Mouse (Mus musculus) liver, embryonic 11.5 days (tissue): Measurements from ENCODE around the gene Isoc2a. TPM values are rescaled to one million over a fixed set of nuclear protein-coding genes. Genes with fewer than 3 reads are reported as not detected.
A peak's percentile ranks its signal among the peaks of the same experiment; 100 is the strongest.

Source experiments
- ATAC-seq: fragments of 200-750 bp; cut with Nextera tagmentation; replicated peaks from 2 replicates; pipeline ENCODE4 v1.8.0; 2017; ENCODE audit warnings: moderate number of reproducible peaks, mild to moderate bottlenecking, moderate TSS enrichment, moderate library complexity; ENCODE audit not compliant: low FRiP score
- DNase-seq: peaks from one replicate; pipeline ENCODE4 v3.0.0-alpha.2; 2017; ENCODE audit warnings: low spot score
- H3K27ac ChIP-seq: fragments of 300-500 bp; sonication (generic); 2 replicates; pipeline ENCODE4 v1.5.1; 2014; ENCODE audit warnings: mild to moderate bottlenecking, low read depth, low read length, control low read depth
- H3K27me3 ChIP-seq: fragments of 300-500 bp; sonication (generic); replicated peaks from 2 replicates; pipeline ENCODE4 v1.6.1; 2014; ENCODE audit warnings: low read length, mixed read lengths; ENCODE audit not compliant: control insufficient read depth, insufficient read depth
- H3K36me3 ChIP-seq: fragments of 300-500 bp; sonication (generic); 2 replicates; pipeline ENCODE4 v1.6.1; 2014; ENCODE audit warnings: mild to moderate bottlenecking, low read length, moderate library complexity, mixed read lengths; ENCODE audit not compliant: control insufficient read depth, insufficient read depth
- H3K4me1 ChIP-seq: fragments of 300-500 bp; sonication (generic); replicated peaks from 2 replicates; pipeline ENCODE4 v1.6.1; 2014; ENCODE audit warnings: low read length, mixed read lengths; ENCODE audit not compliant: control insufficient read depth, insufficient read depth
- H3K4me2 ChIP-seq: fragments of 300-500 bp; sonication (generic); 2 replicates; pipeline ENCODE4 v1.6.1; 2014; ENCODE audit warnings: mild to moderate bottlenecking, control low read depth, moderate library complexity
- H3K4me3 ChIP-seq: fragments of 300-500 bp; sonication (generic); 2 replicates; pipeline ENCODE4 v1.5.1; 2014; ENCODE audit warnings: low read depth, low read length, control low read depth
- H3K9ac ChIP-seq: fragments of 300-500 bp; sonication (generic); 2 replicates; pipeline ENCODE4 v1.6.1; 2014; ENCODE audit warnings: low read depth, low read length, control low read depth
- H3K9me3 ChIP-seq: fragments of 300-500 bp; sonication (generic); 2 replicates; pipeline ENCODE4 v1.6.1; 2016; ENCODE audit warnings: low read length, inconsistent platforms, mixed read lengths; ENCODE audit not compliant: control insufficient read depth
- WGBS: fragments of 180-500 bp; shearing (Covaris S2); extraction: QIAGEN DNeasy Blood & Tissue Kit; methylation state at CpG from one replicate; pipeline ENCODE4 v1.1.7; 2014; 5-methylcytosine and 5-hydroxymethylcytosine counted together
- polyA plus RNA-seq: library from polyadenylated mRNA; unstranded; fragments of >200 nt; fragmentation: Nextera tagmentation; extraction: Ambion mirVana; gene quantifications from 2 replicates; pipeline ENCODE4 v1.2.1, GENCODE M21; 2014

Gene Isoc2a
- polyA plus RNA-seq, 1 experiment from 2014 or later, result 1.3 TPM

DNA sequence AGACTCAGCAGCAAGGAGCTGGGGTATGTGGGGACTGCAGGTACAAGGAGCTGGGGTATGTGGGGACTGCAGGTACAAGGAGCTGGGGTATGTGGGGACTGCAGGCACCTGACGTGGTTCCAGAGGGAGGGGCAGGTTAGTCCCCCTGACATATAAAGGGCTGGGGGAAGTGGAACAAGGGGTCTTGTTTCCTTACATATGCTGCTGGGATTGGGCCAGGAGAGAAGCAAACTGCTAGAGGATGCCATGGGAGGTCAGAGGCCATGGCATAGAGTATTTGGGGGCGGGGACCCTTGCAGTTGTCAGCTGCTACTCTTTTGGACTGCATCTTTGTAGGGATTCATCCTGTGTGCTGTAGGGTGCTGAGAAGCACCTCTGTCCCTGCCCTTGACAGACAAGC lies 40.5 kb downstream of the Isoc2a start:
- no peak overlapping the region for H3K9ac ChIP-seq
- no peak overlapping the region for H3K4me3 ChIP-seq
- peaks cover 29% of the 10 kb centered on the region for H3K36me3 ChIP-seq
- H3K4me2 ChIP-seq, result no peak overlapping the region
- H3K27ac ChIP-seq, result no peak overlapping the region
- DNase-seq (no peak), ATAC-seq (no peak)
- 97% methylated on average over 2 of the region's 2 CpGs for WGBS
- H3K9me3 ChIP-seq, result no peaks in the 10 kb centered on the region
- peaks cover 1% of the 10 kb centered on the region; the same call in 1 of the 2 replicates for H3K27me3 ChIP-seq
- peaks cover 22% of the 10 kb centered on the region for H3K4me1 ChIP-seq

DNA sequence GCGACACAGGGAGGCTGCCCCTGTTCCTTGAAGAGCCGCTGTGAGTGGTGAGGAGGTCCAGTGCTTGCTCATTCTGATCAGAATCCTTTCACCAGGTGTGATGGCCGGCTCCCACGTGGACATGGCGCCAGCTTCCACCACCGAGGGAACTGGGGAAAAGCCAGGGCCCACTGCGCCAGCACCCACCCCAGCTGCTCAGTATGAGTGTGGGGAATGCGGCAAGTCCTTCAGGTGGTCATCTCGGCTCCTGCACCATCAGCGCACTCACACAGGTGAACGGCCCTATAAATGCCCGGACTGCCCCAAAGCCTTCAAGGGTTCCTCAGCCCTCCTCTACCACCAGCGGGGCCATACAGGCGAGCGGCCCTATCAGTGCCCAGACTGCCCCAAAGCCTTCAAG lies 41.7 kb downstream of the Isoc2a start:
- ATAC-seq (no peak), DNase-seq (no peak)
- no peak overlapping the region for H3K4me3 ChIP-seq

DNA sequence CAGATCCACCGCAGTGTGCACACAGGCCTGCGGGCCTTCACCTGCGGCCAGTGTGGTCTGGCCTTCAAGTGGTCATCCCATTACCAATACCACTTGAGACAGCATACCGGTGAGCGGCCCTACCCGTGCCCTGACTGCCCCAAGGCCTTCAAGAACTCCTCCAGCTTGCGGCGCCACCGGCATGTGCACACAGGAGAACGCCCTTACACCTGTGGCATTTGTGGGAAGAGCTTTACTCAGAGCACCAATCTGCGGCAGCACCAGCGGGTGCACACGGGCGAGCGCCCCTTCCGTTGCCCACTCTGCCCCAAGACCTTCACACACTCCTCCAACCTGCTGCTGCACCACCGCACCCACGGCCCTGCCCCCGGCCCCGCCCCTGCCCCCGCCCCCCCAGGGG lies 42.1 kb downstream of the Isoc2a start:
- Histone ChIP-seq H3K4me2 (no peak overlapping the region), H3K9me3 (no peaks in the 10 kb centered on the region), H3K4me3 (no peak overlapping the region), H3K4me1 (peaks cover 33% of the 10 kb centered on the region), H3K27me3 (peaks cover 18% of the 10 kb centered on the region), H3K36me3 (peaks cover 29% of the 10 kb centered on the region), H3K9ac (no peak overlapping the region), H3K27ac (no peak overlapping the region)
- ATAC-seq (no peak), DNase-seq (no peak)
- 92% methylated on average over 20 of the region's 21 CpGs for WGBS

More for the DNA sequence above, 41.7 kb downstream of the Isoc2a start:
- H3K4me1 ChIP-seq, result peaks cover 29% of the 10 kb centered on the region
- H3K27me3 ChIP-seq, result peaks cover 13% of the 10 kb centered on the region
- H3K4me2 ChIP-seq, result no peak overlapping the region
- H3K27ac ChIP-seq, result no peak overlapping the region
- no peaks in the 10 kb centered on the region for H3K9me3 ChIP-seq
- 91% methylated on average over 15 of the region's 15 CpGs for WGBS
- H3K9ac ChIP-seq, result no peak overlapping the region
- peaks cover 29% of the 10 kb centered on the region for H3K36me3 ChIP-seq

DNA sequence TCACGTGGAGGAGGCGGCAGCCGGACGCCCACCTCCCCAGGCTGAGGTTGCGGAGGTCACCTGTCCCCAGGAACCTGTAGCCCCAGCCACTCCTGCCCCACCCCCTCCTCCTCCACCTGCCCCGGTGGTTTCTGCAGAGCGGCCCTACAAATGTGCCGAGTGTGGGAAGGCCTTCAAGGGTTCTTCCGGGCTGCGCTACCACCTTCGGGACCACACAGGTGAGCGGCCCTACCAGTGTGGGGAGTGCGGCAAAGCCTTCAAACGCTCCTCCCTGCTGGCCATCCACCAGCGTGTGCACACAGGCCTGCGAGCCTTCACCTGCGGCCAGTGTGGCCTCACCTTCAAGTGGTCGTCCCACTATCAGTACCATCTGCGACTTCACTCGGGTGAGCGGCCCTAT lies 43.0 kb downstream of the Isoc2a start:
- peaks cover 29% of the 10 kb centered on the region for H3K36me3 ChIP-seq
- 93% methylated on average over 21 of the region's 21 CpGs for WGBS

GRCm38 (mm10) chr7:4920496-4920895 lies 43.5 kb downstream of the Isoc2a start:
- Histone ChIP-seq H3K4me1 (peaks cover 34% of the 10 kb centered on the region), H3K36me3 (peaks cover 29% of the 10 kb centered on the region), H3K9me3 (no peaks in the 10 kb centered on the region), H3K4me2 (no peak overlapping the region), H3K27ac (no peak overlapping the region), H3K4me3 (no peak overlapping the region; the same call in 1 of the 2 replicates), H3K9ac (no peak overlapping the region), H3K27me3 (peaks cover 22% of the 10 kb centered on the region)
- 90% methylated on average over 19 of the region's 19 CpGs for WGBS
- DNase-seq, result no peak
- no peak for ATAC-seq

More for the DNA sequence above, 43.0 kb downstream of the Isoc2a start:
- no peak overlapping the region for H3K4me2 ChIP-seq
- peaks cover 22% of the 10 kb centered on the region for H3K27me3 ChIP-seq
- H3K9me3 ChIP-seq, result no peaks in the 10 kb centered on the region
- H3K27ac ChIP-seq, result no peak overlapping the region
- peaks cover 34% of the 10 kb centered on the region for H3K4me1 ChIP-seq
- no peak for DNase-seq
- no peak overlapping the region for H3K4me3 ChIP-seq
- no peak for ATAC-seq
- H3K9ac ChIP-seq, result no peak overlapping the region

DNA sequence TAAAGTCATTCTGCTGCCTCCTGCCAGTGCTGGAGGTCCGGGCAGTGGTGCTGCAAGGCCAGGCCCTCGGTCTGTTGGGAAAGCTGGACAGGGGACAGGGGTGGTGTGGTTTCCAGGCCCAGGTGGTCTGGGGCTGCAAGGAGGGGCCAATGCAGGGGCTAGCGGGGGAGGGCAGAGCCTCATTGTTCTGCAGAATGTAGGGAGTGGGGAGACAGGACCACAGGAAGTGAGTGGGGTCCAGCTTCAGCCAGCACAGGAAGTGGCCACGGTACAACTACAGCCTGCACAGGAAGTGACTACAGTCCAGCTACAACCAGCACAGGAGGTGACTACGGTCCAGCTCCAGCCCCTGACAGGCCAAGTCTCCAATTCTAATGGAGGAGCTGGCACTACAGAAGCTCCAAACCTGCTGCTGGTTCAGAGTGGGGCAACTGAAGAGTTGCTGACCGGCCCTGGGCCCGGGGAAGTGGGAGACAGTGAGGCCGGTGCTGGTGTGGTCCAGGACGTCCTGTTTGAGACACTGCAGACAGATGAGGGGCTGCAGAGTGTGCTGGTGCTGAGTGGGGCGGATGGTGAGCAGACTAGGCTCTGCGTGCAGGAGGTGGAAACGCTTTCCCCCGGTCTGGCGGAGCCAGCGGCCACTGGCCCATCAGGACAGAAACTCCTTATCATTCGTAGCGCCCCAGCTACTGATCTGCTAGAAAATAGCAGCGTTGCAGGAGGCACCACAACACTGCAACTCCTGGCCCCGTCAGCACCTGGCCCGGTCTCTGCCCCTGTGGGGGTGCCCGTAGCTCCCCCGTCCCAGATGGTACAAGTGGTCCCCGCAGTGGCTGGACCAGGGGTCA lies 44.2 kb downstream of the Isoc2a start:
- H3K9ac ChIP-seq, result peak overlapping the region; percentile 5; the same call in 1 of the 2 replicates

GRCm38 (mm10) chr7:4921824-4922482 lies 45.0 kb downstream of the Isoc2a start, which contains the start of gene Nat14:
TSS of gene Nat14 (plus strand) at chr7:4922028.
- no peak for DNase-seq
- no peak for ATAC-seq
- H3K9me3 ChIP-seq, result no peaks in the 10 kb centered on the region
- peak within 1 kb of the TSS; percentile 69 for H3K4me2 ChIP-seq
- peaks cover 29% of the 10 kb centered on the region for H3K36me3 ChIP-seq
- H3K4me1 ChIP-seq, result peaks cover 27% of the 10 kb centered on the region
- H3K27ac ChIP-seq, result peak within 1 kb of the TSS; percentile 13; the same call in 1 of the 2 replicates
- H3K27me3 ChIP-seq, result peaks cover 26% of the 10 kb centered on the region
- 30% methylated on average over 8 of the region's 8 CpGs for whole genome bisulfite sequencing
- peak within 1 kb of the TSS; percentile 26 for H3K4me3 ChIP-seq
- peak within 1 kb of the TSS; percentile 5; the same call in 1 of the 2 replicates for H3K9ac ChIP-seq

More for the DNA sequence above, 44.2 kb downstream of the Isoc2a start:
- Histone ChIP-seq H3K4me3 (no peak overlapping the region; the same call in 1 of the 2 replicates), H3K27me3 (peaks cover 22% of the 10 kb centered on the region), H3K27ac (peak overlapping the region; percentile 9; the same call in 1 of the 2 replicates), H3K36me3 (peaks cover 29% of the 10 kb centered on the region), H3K4me1 (peaks cover 31% of the 10 kb centered on the region), H3K9me3 (no peaks in the 10 kb centered on the region), H3K4me2 (peak overlapping the region; percentile 38)
- DNase-seq (no peak), ATAC-seq (0 out of 2 replicates have a peak, but pooled peaks have one; percentile 11)
- WGBS, result 34% methylated on average over 23 of the region's 23 CpGs

- Histone ChIP-seq H3K36me3 (peaks cover 29% of the 10 kb centered on the region), H3K27me3 (peaks cover 26% of the 10 kb centered on the region), H3K4me2 (peak overlapping the region; percentile 69), H3K9ac (no peak overlapping the region), H3K27ac (0 out of 2 replicates have a peak overlapping the region, but pooled peaks have one; percentile 13), H3K4me1 (peaks cover 28% of the 10 kb centered on the region), H3K9me3 (no peaks in the 10 kb centered on the region), H3K4me3 (peak overlapping the region; percentile 26)
- ATAC-seq (peak; percentile 10; the same call in 1 of the 2 replicates), DNase-seq (peak; percentile 73)
- 1% methylated on average over 14 of the region's 14 CpGs for WGBS
Measured at GRCm38 (mm10) chr7:4922508-4922907, 45.6 kb downstream of the Isoc2a start.
